Mouse (Mus musculus) frontal cortex, adult (tissue): ENCODE results near the gene Cntd1.

Source experiments
- ATAC-seq: cut with Nextera tagmentation; 2 replicates; pipeline ENCODE4 v1.9.2; 2017; ENCODE audit warnings: mild to moderate bottlenecking, moderate library complexity, mixed read lengths; ENCODE audit not compliant: low TSS enrichment

The Cntd1 gene

GRCm38 (mm10) chr11:101278223-101279192 is at the start of gene Cntd1, which contains the start of gene Coa3:
TSS of gene Cntd1 (plus strand) at chr11:101279012.
TSS of gene Coa3 (minus strand) at chr11:101279114.
- peak; percentile 99 for ATAC-seq

- ATAC-seq = no peak
Measured at GRCm38 (mm10) chr11:101229361-101229900, 49.4 kb upstream of the Cntd1 start.

- no peak for ATAC-seq
Measured at GRCm38 (mm10) chr11:101230061-101230511, 48.7 kb upstream of the Cntd1 start.

GRCm38 (mm10) chr11:101230526-101230925 is 48.3 kb upstream of the Cntd1 start:
- ATAC-seq = no peak

- ATAC-seq = no peak
Measured at GRCm38 (mm10) chr11:101230991-101231871, 47.6 kb upstream of the Cntd1 start.

- ATAC-seq = no peak
Measured at GRCm38 (mm10) chr11:101232010-101232839, 46.6 kb upstream of the Cntd1 start.

- ATAC-seq = no peak
Measured at GRCm38 (mm10) chr11:101233240-101233639, 45.6 kb upstream of the Cntd1 start.

- no peak for ATAC-seq
Measured at GRCm38 (mm10) chr11:101234124-101234523, 44.7 kb upstream of the Cntd1 start.

- ATAC-seq = no peak
Measured at GRCm38 (mm10) chr11:101235429-101235828, 43.4 kb upstream of the Cntd1 start.

GRCm38 (mm10) chr11:101236782-101237181 is 42.0 kb upstream of the Cntd1 start:
- ATAC-seq = no peak

- ATAC-seq = peak; percentile 91
Measured at GRCm38 (mm10) chr11:101238071-101238647, 40.7 kb upstream of the Cntd1 start.

- no peak for ATAC-seq
Measured at GRCm38 (mm10) chr11:101245071-101245470, 33.7 kb upstream of the Cntd1 start.

GRCm38 (mm10) chr11:101245855-101246701 is 32.7 kb upstream of the Cntd1 start, which contains the start of gene Ramp2:
TSS of gene Ramp2 (plus strand) at chr11:101246028.
- peak; percentile 27; the same call in 1 of the 2 replicates for ATAC-seq

GRCm38 (mm10) chr11:101246702-101247012 is 32.2 kb upstream of the Cntd1 start:
- ATAC-seq = no peak

- ATAC-seq = no peak
Measured at GRCm38 (mm10) chr11:101247521-101248030, 31.2 kb upstream of the Cntd1 start.

GRCm38 (mm10) chr11:101248258-101248994 is 30.4 kb upstream of the Cntd1 start:
- ATAC-seq = no peak

GRCm38 (mm10) chr11:101251031-101251430 is 27.8 kb upstream of the Cntd1 start:
- no peak for ATAC-seq

- no peak; the same call in 1 of the 2 replicates for ATAC-seq
Measured at GRCm38 (mm10) chr11:101252941-101253340, 25.9 kb upstream of the Cntd1 start.
